Mouse (Mus musculus) forebrain, embryonic 16.5 days (tissue): ENCODE results near the gene Elmsan1. TPM values are rescaled to one million over a fixed set of nuclear protein-coding genes. Genes with fewer than 3 reads are reported as not detected.
A peak's percentile ranks its signal among the peaks of the same experiment; 100 is the strongest.

Experiments used
- ATAC-seq: fragments of 200-750 bp; cut with Nextera tagmentation; 2 replicates; pipeline ENCODE4 v1.8.0; 2017; ENCODE audit warnings: mild to moderate bottlenecking, moderate library complexity
- H3K27ac ChIP-seq: fragments of 300-500 bp; sonication (generic); 2 replicates; pipeline ENCODE4 v1.5.1; 2014; ENCODE audit warnings: low read length, control low read depth
- H3K27me3 ChIP-seq: fragments of 300-500 bp; sonication (generic); replicated peaks from 2 replicates; pipeline ENCODE4 v1.6.1; 2014; ENCODE audit warnings: low read length; ENCODE audit not compliant: control insufficient read depth, insufficient read depth
- H3K36me3 ChIP-seq: fragments of 300-500 bp; sonication (generic); 2 replicates; pipeline ENCODE4 v1.6.1; 2014; ENCODE audit not compliant: control insufficient read depth, insufficient read depth
- H3K4me1 ChIP-seq: fragments of 300-500 bp; sonication (generic); replicated peaks from 2 replicates; pipeline ENCODE4 v1.6.1; 2014; ENCODE audit warnings: low read length; ENCODE audit not compliant: control insufficient read depth, insufficient read depth
- H3K4me2 ChIP-seq: fragments of 300-500 bp; sonication (generic); 2 replicates; pipeline ENCODE4 v1.6.1; 2014; ENCODE audit warnings: mild to moderate bottlenecking, low read length, control low read depth
- H3K4me3 ChIP-seq: fragments of 300-500 bp; sonication (generic); replicated peaks from 2 replicates; pipeline ENCODE4 v1.5.1; 2014; ENCODE audit warnings: mild to moderate bottlenecking, low read length, control low read depth
- H3K9ac ChIP-seq: fragments of 300-500 bp; sonication (generic); replicated peaks from 2 replicates; pipeline ENCODE4 v1.6.1; 2014; ENCODE audit warnings: low read depth, low read length, control low read depth
- H3K9me3 ChIP-seq: fragments of 300-500 bp; sonication (generic); 2 replicates; pipeline ENCODE4 v1.6.1; 2016; ENCODE audit warnings: low read length; ENCODE audit not compliant: control insufficient read depth
- WGBS: fragments of 180-500 bp; shearing (Covaris S2); extraction: QIAGEN DNeasy Blood & Tissue Kit; methylation state at CpG from one replicate; pipeline ENCODE4 v1.1.7; 2014; 5-methylcytosine and 5-hydroxymethylcytosine counted together
- polyA plus RNA-seq: library from polyadenylated mRNA; unstranded; fragments of >200 nt; fragmentation: Nextera tagmentation; extraction: Ambion mirVana; gene quantifications from 2 replicates; pipeline ENCODE4 v1.2.1, GENCODE M21; 2015

Gene Elmsan1
- polyA plus RNA-seq, 1 experiment from 2014 or later, result 3.8 TPM

GRCm38 (mm10) chr12:84217508-84218131, 1.1 kb downstream of the Elmsan1 start:
- Histone ChIP-seq H3K27ac (peak overlapping the region; percentile 37), H3K9me3 (no peaks in the 10 kb centered on the region), H3K9ac (0 out of 2 replicates have a peak overlapping the region, but pooled peaks have one; percentile 0)

GRCm38 (mm10) chr12:84217111-84217507, 1.6 kb downstream of the Elmsan1 start:
- 19% methylated on average over 4 of the region's 4 CpGs for WGBS
- H3K9ac ChIP-seq, result no peak overlapping the region
- H3K27ac ChIP-seq, result no peak overlapping the region

More at GRCm38 (mm10) chr12:84217508-84218131, 1.1 kb downstream of the Elmsan1 start:
- WGBS, result 2% methylated on average over 21 of the region's 21 CpGs
- peak; percentile 49 for ATAC-seq
- Histone ChIP-seq H3K4me1 (peaks cover 42% of the 10 kb centered on the region), H3K4me2 (peak overlapping the region; percentile 99), H3K36me3 (no peaks in the 10 kb centered on the region), H3K4me3 (peak overlapping the region; percentile 75), H3K27me3 (no peaks in the 10 kb centered on the region)

GRCm38 (mm10) chr12:84215758-84216440, 2.8 kb downstream of the Elmsan1 start:
- Histone ChIP-seq H3K36me3 (no peaks in the 10 kb centered on the region), H3K27ac (no peak overlapping the region), H3K9me3 (no peaks in the 10 kb centered on the region), H3K4me3 (no peak overlapping the region), H3K27me3 (no peaks in the 10 kb centered on the region), H3K4me1 (peaks cover 35% of the 10 kb centered on the region), H3K9ac (no peak overlapping the region), H3K4me2 (no peak overlapping the region)
- no peak for ATAC-seq
- 84% methylated on average over 11 of the region's 11 CpGs for WGBS

More at GRCm38 (mm10) chr12:84217111-84217507, 1.6 kb downstream of the Elmsan1 start:
- H3K9me3 ChIP-seq, result no peaks in the 10 kb centered on the region
- ATAC-seq, result no peak
- H3K4me1 ChIP-seq, result peaks cover 40% of the 10 kb centered on the region
- H3K27me3 ChIP-seq, result no peaks in the 10 kb centered on the region
- peak overlapping the region; percentile 75; the same call in 1 of the 2 replicates for H3K4me3 ChIP-seq
- H3K36me3 ChIP-seq, result no peaks in the 10 kb centered on the region
- peak overlapping the region; percentile 99; the same call in 1 of the 2 replicates for H3K4me2 ChIP-seq

DNA sequence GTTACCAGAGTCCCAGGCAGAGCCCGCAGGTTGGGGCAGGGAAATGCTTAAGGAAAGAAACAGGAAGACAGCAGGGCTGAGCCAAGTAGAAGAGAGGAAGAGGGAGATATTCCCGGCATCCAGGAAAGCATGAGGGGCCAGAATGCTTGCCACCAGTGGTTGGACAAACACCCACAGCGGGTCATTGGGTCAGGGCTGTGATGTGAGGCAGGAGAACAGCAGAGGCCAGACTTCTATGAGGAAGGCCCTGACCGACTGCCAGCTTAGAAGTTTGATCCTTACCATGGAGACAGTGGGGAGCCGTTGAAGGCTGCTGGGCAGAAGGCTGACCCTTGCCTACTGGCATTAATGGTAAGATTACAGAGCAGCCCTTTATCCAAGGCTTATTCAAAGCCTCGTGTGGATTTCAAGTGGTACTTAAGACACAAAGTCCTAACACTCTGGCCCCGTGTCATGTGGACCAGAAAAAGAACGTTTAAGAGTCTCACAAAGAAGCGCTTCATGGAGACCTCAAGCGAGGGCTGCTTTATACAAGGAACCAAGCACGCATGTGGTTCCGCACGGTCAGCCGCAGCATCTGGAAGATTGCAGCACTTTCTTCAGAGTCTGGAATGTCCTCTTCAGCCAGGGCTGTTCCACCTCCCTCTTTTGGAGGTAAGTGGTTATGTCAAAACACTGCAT, 4.0 kb downstream of the Elmsan1 start:
- no peak overlapping the region for H3K4me3 ChIP-seq
- H3K27me3 ChIP-seq, result no peaks in the 10 kb centered on the region
- no peak overlapping the region for H3K9ac ChIP-seq
- WGBS, result 50% methylated on average over 14 of the region's 14 CpGs
- no peaks in the 10 kb centered on the region for H3K36me3 ChIP-seq
- no peak for ATAC-seq
- H3K4me1 ChIP-seq, result peaks cover 29% of the 10 kb centered on the region
- no peaks in the 10 kb centered on the region for H3K9me3 ChIP-seq
- no peak overlapping the region for H3K4me2 ChIP-seq
- H3K27ac ChIP-seq, result no peak overlapping the region

DNA sequence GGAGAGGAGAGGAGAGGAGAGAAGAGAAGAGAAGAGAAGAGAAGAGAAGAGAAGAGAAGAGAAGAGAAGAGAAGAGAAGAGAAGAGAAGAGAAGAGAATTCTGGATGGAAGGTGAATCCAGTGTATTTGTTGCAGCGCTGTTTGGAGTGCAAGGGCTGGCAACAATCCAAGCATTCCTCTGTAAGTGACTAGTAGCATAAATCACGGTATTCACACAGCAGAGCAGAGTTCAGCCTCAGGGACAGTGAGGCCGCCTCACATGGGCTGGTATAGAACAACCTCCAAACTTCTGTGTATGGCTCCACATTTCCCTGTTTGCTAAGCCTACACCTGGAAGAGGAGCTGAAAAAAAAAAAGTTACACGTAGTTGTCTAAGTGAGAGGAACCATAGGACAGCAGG, 6.4 kb downstream of the Elmsan1 start:
- Histone ChIP-seq H3K27ac (no peak overlapping the region), H3K4me3 (no peak overlapping the region), H3K4me1 (peaks cover 11% of the 10 kb centered on the region), H3K9me3 (no peaks in the 10 kb centered on the region), H3K27me3 (no peaks in the 10 kb centered on the region), H3K4me2 (no peak overlapping the region), H3K36me3 (no peaks in the 10 kb centered on the region), H3K9ac (no peak overlapping the region)
- no peak for ATAC-seq
- 20% methylated on average over 4 of the region's 4 CpGs for WGBS

DNA sequence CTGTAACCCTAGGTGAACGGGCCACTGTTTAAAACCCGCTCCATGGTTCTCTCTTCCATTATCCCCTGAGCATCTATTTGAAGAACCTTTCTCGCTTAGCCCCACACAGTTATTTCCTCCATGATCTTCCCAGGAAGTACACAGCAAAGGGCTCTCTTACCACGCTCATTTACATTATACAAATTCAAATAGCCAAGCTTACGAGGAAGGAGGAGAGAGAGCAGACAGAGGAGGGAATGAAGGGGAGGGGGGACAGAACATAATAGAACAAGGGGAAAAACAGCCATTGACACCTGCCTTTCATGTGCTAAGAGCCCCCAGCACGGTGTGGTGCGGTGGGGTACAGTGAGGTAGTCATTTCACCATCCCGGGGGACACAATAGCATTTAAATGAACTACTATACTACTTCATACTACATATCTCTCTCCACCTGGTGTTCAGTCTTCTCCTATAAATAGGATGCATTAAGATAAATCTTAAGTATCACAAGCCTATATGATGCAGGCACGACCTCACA, 7.6 kb downstream of the Elmsan1 start:
- Histone ChIP-seq H3K4me2 (no peak overlapping the region), H3K4me3 (no peak overlapping the region), H3K9me3 (no peaks in the 10 kb centered on the region), H3K9ac (no peak overlapping the region), H3K27ac (no peak overlapping the region), H3K4me1 (peaks cover 7% of the 10 kb centered on the region; the same call in 1 of the 2 replicates), H3K36me3 (no peaks in the 10 kb centered on the region), H3K27me3 (no peaks in the 10 kb centered on the region)
- no peak for ATAC-seq
- 59% methylated on average over 9 of the region's 9 CpGs for WGBS

GRCm38 (mm10) chr12:84210288-84210687, 8.4 kb downstream of the Elmsan1 start:
- Histone ChIP-seq H3K27me3 (no peaks in the 10 kb centered on the region), H3K27ac (no peak overlapping the region), H3K9me3 (no peaks in the 10 kb centered on the region), H3K4me1 (peaks cover 7% of the 10 kb centered on the region; the same call in 1 of the 2 replicates), H3K9ac (no peak overlapping the region), H3K4me3 (no peak overlapping the region), H3K36me3 (no peaks in the 10 kb centered on the region), H3K4me2 (no peak overlapping the region)
- no peak for ATAC-seq
- 90% methylated on average over 11 of the region's 11 CpGs for WGBS

DNA sequence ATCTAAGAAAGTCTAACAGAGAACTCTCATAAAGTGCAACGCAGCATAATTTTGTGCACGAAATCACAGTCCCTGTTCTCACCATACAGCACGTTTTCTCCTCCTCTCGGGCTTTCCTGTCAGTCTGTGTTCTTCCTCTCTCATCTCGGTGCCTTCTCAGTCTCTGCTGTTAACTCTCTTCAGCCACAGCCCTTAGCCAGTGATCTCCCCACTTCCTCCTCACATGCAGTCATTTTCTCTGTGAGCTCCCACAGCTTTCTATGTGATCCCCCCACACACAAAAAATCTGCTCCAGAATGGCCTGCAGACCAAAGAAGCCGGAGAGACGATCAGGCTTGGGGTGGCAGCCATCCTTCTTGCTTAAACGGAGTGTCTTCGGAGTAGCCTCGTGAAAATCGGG, 9.6 kb downstream of the Elmsan1 start:
- 90% methylated on average over 11 of the region's 11 CpGs for WGBS
- H3K9ac ChIP-seq, result no peak overlapping the region
- no peaks in the 10 kb centered on the region for H3K27me3 ChIP-seq

DNA sequence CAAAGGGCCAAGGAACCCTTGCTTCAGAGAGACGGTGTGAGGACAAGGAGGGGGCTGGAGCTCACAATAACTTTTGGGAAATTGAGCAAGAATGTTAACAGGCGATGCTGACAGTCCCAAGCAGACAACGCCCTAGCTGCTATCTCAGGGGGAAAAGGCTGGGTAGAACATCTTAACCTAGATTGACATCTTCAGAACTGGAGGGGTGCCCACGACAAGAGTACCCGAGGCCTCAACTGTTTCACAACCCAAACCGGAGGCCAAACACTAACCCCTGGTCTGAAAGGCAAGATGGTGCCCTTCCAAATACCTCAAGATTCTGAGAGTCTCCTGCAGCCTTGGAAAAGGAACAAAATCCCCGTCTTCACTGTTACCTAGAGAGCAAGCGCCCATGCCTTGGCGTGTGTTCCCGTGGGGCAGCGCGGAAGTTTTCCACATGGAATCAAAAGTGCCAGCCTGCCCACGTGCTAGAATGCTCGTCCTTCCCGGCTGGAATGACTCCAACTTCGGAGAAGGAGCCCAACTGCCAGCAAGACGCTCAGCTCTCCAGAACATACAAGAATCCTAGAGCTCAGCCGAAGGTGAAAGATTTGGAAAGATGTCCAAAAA, 11.4 kb downstream of the Elmsan1 start:
- no peak for ATAC-seq
- H3K27ac ChIP-seq, result no peak overlapping the region
- H3K36me3 ChIP-seq, result no peaks in the 10 kb centered on the region
- peaks cover 4% of the 10 kb centered on the region; the same call in 1 of the 2 replicates for H3K4me1 ChIP-seq
- H3K9me3 ChIP-seq, result no peaks in the 10 kb centered on the region
- 83% methylated on average over 18 of the region's 18 CpGs for WGBS
- H3K27me3 ChIP-seq, result no peaks in the 10 kb centered on the region
- H3K9ac ChIP-seq, result no peak overlapping the region
- H3K4me3 ChIP-seq, result no peak overlapping the region
- no peak overlapping the region for H3K4me2 ChIP-seq

More for the DNA sequence above, 9.6 kb downstream of the Elmsan1 start:
- Histone ChIP-seq H3K27ac (no peak overlapping the region), H3K9me3 (no peaks in the 10 kb centered on the region), H3K4me2 (no peak overlapping the region), H3K4me1 (peaks cover 7% of the 10 kb centered on the region; the same call in 1 of the 2 replicates), H3K36me3 (no peaks in the 10 kb centered on the region), H3K4me3 (no peak overlapping the region)
- ATAC-seq, result no peak
